Mouse (Mus musculus) ES-E14 (cell line): ENCODE measurements at regions not wholly inside any gene's neighbourhood (a gene's known extent, or its start where the extent isn't known, plus 50 kb on each side); places are given as distances from the start of the nearest gene placed in this dataset.

Experiments
- DNase-seq: peaks from one replicate; pipeline ENCODE4 v3.0.0-alpha.2; 2013; ENCODE audit warnings: low read depth, low spot score
- H3K27ac ChIP-seq: 2 replicates; pipeline ENCODE4 v1.5.1; 2012; ENCODE audit warnings: low read depth, mild to moderate bottlenecking, low read length, moderate library complexity, mixed read lengths; ENCODE audit not compliant: poor library complexity, insufficient read depth, severe bottlenecking
- H3K36me3 ChIP-seq: 2 replicates; pipeline ENCODE4 v1.6.1; 2012; ENCODE audit warnings: mild to moderate bottlenecking, low read length, moderate library complexity, mixed read lengths; ENCODE audit not compliant: control insufficient read depth, poor library complexity, insufficient read depth, severe bottlenecking
- H3K4me1 ChIP-seq, 2 experiments: fragments of 150-350 bp in 1 of 2; sonication (generic) in 1 of 2; 2 replicates each; pipeline ENCODE4 v1.6.1; 2012; ENCODE audit warnings: low read length in 2 of 2, mild to moderate bottlenecking in 1 of 2, mixed read lengths in 1 of 2; ENCODE audit not compliant: control insufficient read depth in 2 of 2, insufficient read depth in 2 of 2, poor library complexity in 1 of 2
- H3K4me3 ChIP-seq, 2 experiments: fragments of 150-350 bp in 1 of 2; sonication (generic) in 1 of 2; 2 replicates each; pipeline ENCODE4 v1.5.1; 2012; ENCODE audit warnings: low read length in 2 of 2, low read depth in 1 of 2, mild to moderate bottlenecking in 1 of 2, mixed read lengths in 1 of 2; ENCODE audit not compliant: insufficient read depth in 1 of 2, poor library complexity in 1 of 2, severe bottlenecking in 1 of 2
- H3K9ac ChIP-seq: 2 replicates; pipeline ENCODE4 v1.6.1; 2012; ENCODE audit warnings: low read depth, mild to moderate bottlenecking, low read length, mixed read lengths; ENCODE audit not compliant: poor library complexity, insufficient read depth, severe bottlenecking
- H3K9me3 ChIP-seq: fragments of 150-350 bp; sonication (generic); 2 replicates; pipeline ENCODE4 v1.6.1; 2012; ENCODE audit warnings: low read depth, mild to moderate bottlenecking, low read length; ENCODE audit not compliant: control insufficient read depth, insufficient read depth
- CHD2 ChIP-seq: IDR thresholded peaks from 2 replicates; pipeline ENCODE4 v1.6.1; 2014; ENCODE audit warnings: mild to moderate bottlenecking, low read depth, low read length, inconsistent platforms
- HCFC1 ChIP-seq: IDR thresholded peaks from 2 replicates; pipeline ENCODE4 v1.6.1; 2012; ENCODE audit warnings: low read length, inconsistent platforms, borderline replicate concordance; ENCODE audit not compliant: insufficient read depth
- MAFK ChIP-seq: IDR thresholded peaks from 2 replicates; pipeline ENCODE4 v1.6.1; 2014; ENCODE audit warnings: mild to moderate bottlenecking, low read depth, low read length, inconsistent platforms; ENCODE audit not compliant: insufficient read depth
- ZC3H11A ChIP-seq: IDR thresholded peaks from 2 replicates; pipeline ENCODE4 v1.6.1; 2012; ENCODE audit warnings: low read depth, mild to moderate bottlenecking, inconsistent platforms, low read length, borderline replicate concordance
- ZNF384 ChIP-seq: IDR thresholded peaks from 2 replicates; pipeline ENCODE4 v1.6.1; 2012; ENCODE audit warnings: low read depth, low read length, inconsistent platforms
- in situ Hi-C, 2 experiments: fragments of 600-800 bp; cut with MboI; formaldehyde crosslinking; loops; one replicate each; pipeline ENCODE4 v1.15.1; 2025; ENCODE audit warnings: low sequenced_read_pairs in 2 of 2, inconsistent platforms in 1 of 2; ENCODE audit not compliant: unreplicated experiment in 2 of 2

- in situ Hi-C loops: no loop called here
- H3K9ac ChIP-seq: no peak overlapping the region
Observed at GRCm38 (mm10) chr17:7608046-7608445, 219.1 kb downstream of the Fndc1 start.

GRCm38 (mm10) chr17:7607431-7607830 is 219.7 kb downstream of the Fndc1 start:
- Histone ChIP-seq H3K36me3 (no peaks in the 10 kb centered on the region), H3K9me3 (no peaks in the 10 kb centered on the region), H3K27ac (no peak overlapping the region), H3K9ac (no peak overlapping the region), H3K4me1 (no peaks in the 10 kb centered on the region), H3K4me3 (no peak overlapping the region)
- DNase-seq: no peak
- TF ChIP-seq ZNF384: no peak
- in situ Hi-C loops: no loop called here

More at GRCm38 (mm10) chr17:7608046-7608445, 219.1 kb downstream of the Fndc1 start:
- H3K4me3 ChIP-seq: no peak overlapping the region
- no peak for DNase-seq
- no peaks in the 10 kb centered on the region for H3K36me3 ChIP-seq
- H3K4me1 ChIP-seq: no peaks in the 10 kb centered on the region
- TF ChIP-seq HCFC1 (no peak), ZNF384 (no peak), CHD2 (no peak), MAFK (no peak)
- H3K27ac ChIP-seq: no peak overlapping the region
- H3K9me3 ChIP-seq: no peaks in the 10 kb centered on the region

- H3K4me3 ChIP-seq: no peak overlapping the region
- in situ Hi-C loops: no loop called here
- no peaks in the 10 kb centered on the region for H3K9me3 ChIP-seq
- no peaks in the 10 kb centered on the region for H3K4me1 ChIP-seq
- no peak overlapping the region for H3K9ac ChIP-seq
- no peak overlapping the region for H3K27ac ChIP-seq
- H3K36me3 ChIP-seq: no peaks in the 10 kb centered on the region
- TF ChIP-seq ZC3H11A (no peak), ZNF384 (no peak), MAFK (no peak), CHD2 (no peak), HCFC1 (no peak)
- DNase-seq: no peak
Observed at GRCm38 (mm10) chr17:7604813-7605504, 219.7 kb upstream of the Unc93a2 start.

GRCm38 (mm10) chr17:7604096-7604495 is 218.8 kb upstream of the Unc93a2 start:
- no peaks in the 10 kb centered on the region for H3K9me3 ChIP-seq
- no peak overlapping the region for H3K4me3 ChIP-seq
- no peaks in the 10 kb centered on the region for H3K36me3 ChIP-seq
- no peak for DNase-seq
- in situ Hi-C loops: no loop called here
- no peaks in the 10 kb centered on the region for H3K4me1 ChIP-seq
- H3K9ac ChIP-seq: no peak overlapping the region
- TF ChIP-seq ZNF384: no peak
- no peak for TF ChIP-seq MAFK
- TF ChIP-seq CHD2: no peak
- no peak for TF ChIP-seq HCFC1
- no peak for TF ChIP-seq ZC3H11A
- no peak overlapping the region for H3K27ac ChIP-seq

- no peak for DNase-seq
- no peaks in the 10 kb centered on the region for H3K4me1 ChIP-seq
- in situ Hi-C loops: no loop called here
- TF ChIP-seq ZC3H11A: no peak
- TF ChIP-seq CHD2: no peak
- TF ChIP-seq MAFK: no peak
- no peak for TF ChIP-seq HCFC1
- no peak for TF ChIP-seq ZNF384
- H3K36me3 ChIP-seq: no peaks in the 10 kb centered on the region
- no peak overlapping the region for H3K9ac ChIP-seq
- H3K4me3 ChIP-seq: no peak overlapping the region
- H3K27ac ChIP-seq: no peak overlapping the region
- no peaks in the 10 kb centered on the region for H3K9me3 ChIP-seq
Observed at GRCm38 (mm10) chr17:7600555-7600954, 215.3 kb upstream of the Unc93a2 start.
